Mouse (Mus musculus) CH12.LX (cell line): ENCODE data around the gene Fam213a.

ENCODE experiments used
- CTCF ChIP-seq, 2 experiments: IDR thresholded peaks in 1 of 2; conservative IDR thresholded peaks in 1 of 2; 2 replicates each; pipeline ENCODE4 v1.5.1; 2011 to 2012; ENCODE audit warnings: low read depth in 2 of 2, low read length in 2 of 2, improper control_type of control experiment in 1 of 2, inconsistent platforms in 1 of 2, mild to moderate bottlenecking in 1 of 2, moderate library complexity in 1 of 2
- JUN ChIP-seq: IDR thresholded peaks from 2 replicates; pipeline ENCODE4 v1.6.1; 2011; ENCODE audit warnings: low read depth, mild to moderate bottlenecking, low read length, improper control_type of control experiment, moderate library complexity; ENCODE audit not compliant: insufficient read depth
- POLR2A ChIP-seq: IDR thresholded peaks from 2 replicates; pipeline ENCODE4 v1.6.1; 2011; ENCODE audit warnings: low read depth, mild to moderate bottlenecking, improper control_type of control experiment, low read length
- TBP ChIP-seq: conservative IDR thresholded peaks from 2 replicates; pipeline ENCODE4 v1.6.1; 2011; ENCODE audit warnings: low read depth, low read length, improper control_type of control experiment

- TF ChIP-seq CTCF (conservative IDR thresholded peaks at IDR 0.05 in 1 of 2, IDR thresholded peaks at IDR 0.05 in 1 of 2; ENCODE audit: low read depth in 2 of 2, low read length in 2 of 2), result no peak
- TF ChIP-seq JUN, result no peak
- TF ChIP-seq POLR2A, result peak; percentile 61
- TF ChIP-seq TBP, result peak; percentile 47; the same call in 1 of the 2 replicates
Measured at GRCm38 (mm10) chr14:40947431-40948394, 65.9 kb downstream of the Fam213a start.
